Mouse (Mus musculus) midbrain, embryonic 10.5 days (tissue): ENCODE data around the gene Rnf113a2. TPM values are rescaled to one million over a fixed set of nuclear protein-coding genes. Genes with fewer than 3 reads are reported as not detected.

Source experiments
- polyA plus RNA-seq: library from polyadenylated mRNA; unstranded; fragments of >200 nt; fragmentation: Nextera tagmentation; extraction: Ambion mirVana; gene quantifications from 2 replicates; pipeline ENCODE4 v1.2.1, GENCODE M21; 2016

The Rnf113a2 gene
- polyA plus RNA-seq, 1 experiment from 2014 or later = 25.2 TPM

Other genes with a start within 250 kb of the Rnf113a2 start
- gene Elmsan1, start 198.3 kb upstream of the Rnf113a2 start, polyA plus RNA-seq = 5.9 and 6.3 TPM in 2 replicates
- gene Ptgr2, start 132.0 kb upstream of the Rnf113a2 start, polyA plus RNA-seq = 19.9 and 21.6 TPM in 2 replicates
- gene Zfp410, start 100.3 kb upstream of the Rnf113a2 start, polyA plus RNA-seq = 119 and 130 TPM in 2 replicates
- 47.6 and 49.9 TPM in 2 replicates for gene Coq6, start 55.5 kb upstream of the Rnf113a2 start, polyA plus RNA-seq
- gene Fam161b, start 55.4 kb upstream of the Rnf113a2 start, polyA plus RNA-seq = 5.9 and 8.0 TPM in 2 replicates
- 8.0 and 8.4 TPM in 2 replicates for gene Entpd5, start 8.2 kb upstream of the Rnf113a2 start, polyA plus RNA-seq
- gene Bbof1, start 8.1 kb upstream of the Rnf113a2 start, polyA plus RNA-seq = 0.94 and 1.1 TPM in 2 replicates
- gene Aldh6a1, start 33.8 kb downstream of the Rnf113a2 start, polyA plus RNA-seq = 16.5 and 20.2 TPM in 2 replicates
- 31.4 and 37.4 TPM in 2 replicates for gene Lin52, start 34.2 kb downstream of the Rnf113a2 start, polyA plus RNA-seq
- 1.0 and 1.9 TPM in 2 replicates for gene Vsx2, start 152.6 kb downstream of the Rnf113a2 start, polyA plus RNA-seq
- 13.3 TPM in 2 replicates for gene Abcd4, start 200.2 kb downstream of the Rnf113a2 start, polyA plus RNA-seq
- gene Vrtn, start 223.8 kb downstream of the Rnf113a2 start, polyA plus RNA-seq = not detected in 2 replicates